8 mouse cellular contexts compared by ENCODE assay signal in genomic region chr14:79588534-79588951, GRCm38 (mm10). TPM values are rescaled to one million over a fixed set of nuclear protein-coding genes. Genes with fewer than 3 reads are reported as not detected.
DNase-seq lines count a peak whose midpoint lies in the region; ATAC-seq and TF ChIP-seq lines count a peak whose summit lies in the region.

No protein-coding gene starts in this region.

- no peaks in the 10 kb centered on the region for H3K27me3 ChIP-seq in forebrain, embryonic 15.5 days
- no peaks in the 10 kb centered on the region for H3K27me3 ChIP-seq in limb, embryonic 10.5 days (ENCODE audit: low read depth, poor library complexity, severe bottlenecking)
- no peaks in the 10 kb centered on the region for H3K27me3 ChIP-seq in testis, adult 2 months (ENCODE audit: control insufficient read depth, insufficient read depth, low read length)

- TF ChIP-seq CTCF in testis, adult 2 months (IDR thresholded peaks at IDR 0.05; ENCODE audit: control insufficient read depth, insufficient read depth, insufficient replicate concordance, low read depth, low read length), result no peak

- H3K27ac ChIP-seq in forebrain, embryonic 15.5 days (replicated peaks), result no peak overlapping the region
- 0 out of 2 replicates have a peak overlapping the region, but pooled peaks have one; percentile 97 for H3K27ac ChIP-seq in limb, embryonic 10.5 days
- H3K27ac ChIP-seq in testis, adult 2 months (ENCODE audit: control insufficient read depth, insufficient read depth, low read depth, low read length), result no peak overlapping the region

- H3K4me3 ChIP-seq in forebrain, embryonic 15.5 days, result peak overlapping the region; percentile 59
- H3K4me3 ChIP-seq in limb, embryonic 10.5 days, result peak overlapping the region; percentile 70
- H3K4me3 ChIP-seq in testis, adult 2 months (ENCODE audit: control insufficient read depth, low read depth, low read length), result peak overlapping the region; percentile 76

- H3K4me1 ChIP-seq in forebrain, embryonic 15.5 days, result peaks cover 18% of the 10 kb centered on the region
- H3K4me1 ChIP-seq in limb, embryonic 10.5 days, result peaks cover 22% of the 10 kb centered on the region
- peaks cover 3% of the 10 kb centered on the region; the same call in 1 of the 2 replicates for H3K4me1 ChIP-seq in testis, adult 2 months (ENCODE audit: control insufficient read depth, insufficient read depth, low read length)

- peak; percentile 39 for DNase-seq in cerebellum, adult 11-12 months
- no peak for DNase-seq in cerebellum, postnatal 4 days (ENCODE audit: low spot score in 2 of 2)
- peak; percentile 33 for DNase-seq in MEL-GATA-1-ER (ENCODE audit: extremely low read depth, low read depth)
- DNase-seq in limb, embryonic 10.5 days (ENCODE audit: low spot score), result no peak
- DNase-seq in urinary bladder, postnatal 10 days (ENCODE audit: low spot score), result no peak
- no peak for DNase-seq in adipocyte (ENCODE audit: low spot score)

- peak overlapping the region; percentile 63; the same call in 1 of the 2 replicates for H3K9ac ChIP-seq in forebrain, embryonic 15.5 days (replicated peaks)

- no peak for TF ChIP-seq POLR2A in testis, adult 2 months (IDR thresholded peaks at IDR 0.05; ENCODE audit: control insufficient read depth, low read depth, low read length)

- H3K9me3 ChIP-seq in forebrain, embryonic 15.5 days, result no peaks in the 10 kb centered on the region
- no peaks in the 10 kb centered on the region for H3K9me3 ChIP-seq in limb, embryonic 10.5 days (replicated peaks)

- no peak for ATAC-seq in forebrain, embryonic 15.5 days (replicated peaks)

- H3K36me3 ChIP-seq in forebrain, embryonic 15.5 days, result no peaks in the 10 kb centered on the region
- H3K36me3 ChIP-seq in limb, embryonic 10.5 days, result peaks cover 33% of the 10 kb centered on the region
- no peaks in the 10 kb centered on the region; the same call in 1 of the 2 replicates for H3K36me3 ChIP-seq in testis, adult 2 months (ENCODE audit: control insufficient read depth, insufficient read depth, low read length)

- WGBS in forebrain, embryonic 15.5 days, result 89% methylated on average over 9 of the region's 9 CpGs
- WGBS in limb, embryonic 10.5 days, result 89% methylated on average over 9 of the region's 9 CpGs

- peak overlapping the region; percentile 88 for H3K4me2 ChIP-seq in forebrain, embryonic 15.5 days (replicated peaks)

RNA-seq across cellular contexts. Expression of gene Sugt1, which starts 1.1 kb away (rescaled TPM):
- polyA plus RNA-seq in forebrain, embryonic 15.5 days (2015; fragmentation: Nextera tagmentation; extraction: Ambion mirVana), result 116 and 122 TPM in 2 replicates
- polyA plus RNA-seq in limb, embryonic 10.5 days (2016; fragmentation: Nextera tagmentation; extraction: Ambion mirVana), result 147 and 148 TPM in 2 replicates
- polyA plus RNA-seq in testis, adult 2 months (2012; rRNA removed), result 21.0 and 31.6 TPM in 2 replicates

Comparison
In these comparisons a context has a peak if more than half of its experiments do, and no peak if none do; other contexts are left out.
1. DNase-seq: peak in cerebellum, adult 11-12 months (single experiment) and MEL-GATA-1-ER (single experiment); none in cerebellum, postnatal 4 days (0 of 2), limb, embryonic 10.5 days (single experiment), urinary bladder, postnatal 10 days (single experiment) and adipocyte (single experiment).
2. Peak in every context shown above with its lines, with median percentiles within 50 percentile points of each other: H3K4me3 ChIP-seq.